Mouse (Mus musculus) hindbrain, embryonic 14.5 days (tissue): ENCODE measurements at regions not wholly inside any gene's neighbourhood (a gene's known extent, or its start where the extent isn't known, plus 50 kb on each side); places are given as distances from the start of the nearest gene placed in this dataset.

Experiments used
- ATAC-seq: fragments of 200-750 bp; cut with Nextera tagmentation; 2 replicates; pipeline ENCODE4 v1.8.0; 2017; ENCODE audit warnings: moderate number of reproducible peaks, mild to moderate bottlenecking, moderate TSS enrichment, moderate library complexity; ENCODE audit not compliant: low FRiP score
- DNase-seq: peaks from one replicate; pipeline ENCODE4 v3.0.0-alpha.2; 2015; ENCODE audit warnings: low spot score
- H3K27ac ChIP-seq: fragments of 300-500 bp; sonication (generic); 2 replicates; pipeline ENCODE4 v1.5.1; 2014; ENCODE audit warnings: mild to moderate bottlenecking, moderate library complexity
- H3K27me3 ChIP-seq: fragments of 300-500 bp; sonication (generic); 2 replicates; pipeline ENCODE4 v1.6.1; 2014; ENCODE audit warnings: mild to moderate bottlenecking, low read length, mixed read lengths; ENCODE audit not compliant: control insufficient read depth, insufficient read depth
- H3K36me3 ChIP-seq: fragments of 300-500 bp; sonication (generic); replicated peaks from 2 replicates; pipeline ENCODE4 v1.6.1; 2014; ENCODE audit not compliant: control insufficient read depth, insufficient read depth
- H3K4me1 ChIP-seq: fragments of 300-500 bp; sonication (generic); replicated peaks from 2 replicates; pipeline ENCODE4 v1.6.1; 2014; ENCODE audit warnings: antibody characterized with exemption, low read length, mixed read lengths; ENCODE audit not compliant: control insufficient read depth, insufficient read depth
- H3K4me2 ChIP-seq: fragments of 300-500 bp; sonication (generic); replicated peaks from 2 replicates; pipeline ENCODE4 v1.6.1; 2014; ENCODE audit warnings: mild to moderate bottlenecking, moderate library complexity
- H3K4me3 ChIP-seq: fragments of 300-500 bp; sonication (generic); replicated peaks from 2 replicates; pipeline ENCODE4 v1.5.1; 2014; ENCODE audit warnings: mild to moderate bottlenecking, low read length
- H3K9ac ChIP-seq: fragments of 300-500 bp; sonication (generic); 2 replicates; pipeline ENCODE4 v1.6.1; 2014
- H3K9me3 ChIP-seq: fragments of 300-500 bp; sonication (generic); 2 replicates; pipeline ENCODE4 v1.6.1; 2016; ENCODE audit warnings: low read length; ENCODE audit not compliant: control insufficient read depth
- WGBS: fragments of 180-500 bp; shearing (Covaris S2); extraction: QIAGEN DNeasy Blood & Tissue Kit; methylation state at CpG from one replicate; pipeline ENCODE4 v1.1.7; 2014; 5-methylcytosine and 5-hydroxymethylcytosine counted together

GRCm38 (mm10) chr12:26060378-26060777 lies 354.7 kb downstream of the Rnf144a start:
- ATAC-seq (no peak), DNase-seq (no peak)
- Histone ChIP-seq H3K27me3 (no peaks in the 10 kb centered on the region), H3K4me3 (no peak overlapping the region), H3K27ac (no peak overlapping the region), H3K9me3 (no peaks in the 10 kb centered on the region), H3K4me1 (no peaks in the 10 kb centered on the region), H3K36me3 (no peaks in the 10 kb centered on the region), H3K9ac (no peak overlapping the region), H3K4me2 (no peak overlapping the region)
- WGBS, result 47% methylated on average over 3 of the region's 3 CpGs

GRCm38 (mm10) chr12:26059090-26059489 lies 356.0 kb downstream of the Rnf144a start:
- ATAC-seq (no peak), DNase-seq (no peak)
- H3K9ac ChIP-seq, result no peak overlapping the region
- H3K4me2 ChIP-seq, result no peak overlapping the region
- no peaks in the 10 kb centered on the region for H3K27me3 ChIP-seq
- no peak overlapping the region for H3K4me3 ChIP-seq
- no peaks in the 10 kb centered on the region for H3K9me3 ChIP-seq
- no peak overlapping the region for H3K27ac ChIP-seq
- WGBS, result 97% methylated on average over 4 of the region's 4 CpGs
- H3K36me3 ChIP-seq, result no peaks in the 10 kb centered on the region
- H3K4me1 ChIP-seq, result no peaks in the 10 kb centered on the region

- no peak overlapping the region for H3K9ac ChIP-seq
- no peak overlapping the region for H3K4me3 ChIP-seq
- H3K27me3 ChIP-seq, result no peaks in the 10 kb centered on the region
- H3K36me3 ChIP-seq, result no peaks in the 10 kb centered on the region
- WGBS, result 82% methylated on average over 9 of the region's 9 CpGs
- no peak overlapping the region for H3K27ac ChIP-seq
- no peaks in the 10 kb centered on the region for H3K9me3 ChIP-seq
- DNase-seq (no peak), ATAC-seq (no peak)
- H3K4me1 ChIP-seq, result no peaks in the 10 kb centered on the region
- no peak overlapping the region for H3K4me2 ChIP-seq
Observed at GRCm38 (mm10) chr12:26057491-26058054, 357.5 kb downstream of the Rnf144a start.

- DNase-seq (no peak), ATAC-seq (no peak)
- H3K27me3 ChIP-seq, result no peaks in the 10 kb centered on the region
- H3K36me3 ChIP-seq, result no peaks in the 10 kb centered on the region
- H3K27ac ChIP-seq, result no peak overlapping the region
- H3K9ac ChIP-seq, result no peak overlapping the region
- WGBS, result 84% methylated on average over 6 of the region's 6 CpGs
- no peaks in the 10 kb centered on the region for H3K9me3 ChIP-seq
- no peak overlapping the region for H3K4me3 ChIP-seq
- no peak overlapping the region for H3K4me2 ChIP-seq
- no peaks in the 10 kb centered on the region for H3K4me1 ChIP-seq
Observed at GRCm38 (mm10) chr12:26046991-26047390, 368.1 kb downstream of the Rnf144a start.

- no peaks in the 10 kb centered on the region for H3K27me3 ChIP-seq
- no peak overlapping the region for H3K9ac ChIP-seq
- H3K4me1 ChIP-seq, result no peaks in the 10 kb centered on the region
- ATAC-seq, result no peak
- H3K4me3 ChIP-seq, result no peak overlapping the region
- H3K27ac ChIP-seq, result no peak overlapping the region
- no peaks in the 10 kb centered on the region for H3K9me3 ChIP-seq
- H3K36me3 ChIP-seq, result no peaks in the 10 kb centered on the region
- no peak for DNase-seq
- no peak overlapping the region for H3K4me2 ChIP-seq
- 95% methylated on average over 1 of the region's 1 CpGs for WGBS
Observed at GRCm38 (mm10) chr12:26045321-26045720, 369.7 kb downstream of the Rnf144a start.

GRCm38 (mm10) chr12:26012951-26013350 lies 402.1 kb downstream of the Rnf144a start:
- ATAC-seq, result no peak
- 80% methylated on average over 5 of the region's 5 CpGs for WGBS
- Histone ChIP-seq H3K4me2 (no peak overlapping the region), H3K4me1 (no peaks in the 10 kb centered on the region), H3K9ac (no peak overlapping the region), H3K27ac (no peak overlapping the region), H3K27me3 (no peaks in the 10 kb centered on the region), H3K4me3 (no peak overlapping the region), H3K9me3 (no peaks in the 10 kb centered on the region), H3K36me3 (no peaks in the 10 kb centered on the region)
- DNase-seq, result no peak

- DNase-seq (no peak), ATAC-seq (no peak)
- no peaks in the 10 kb centered on the region for H3K4me1 ChIP-seq
- H3K4me2 ChIP-seq, result no peak overlapping the region
- no peaks in the 10 kb centered on the region for H3K27me3 ChIP-seq
- H3K9me3 ChIP-seq, result no peaks in the 10 kb centered on the region
- H3K36me3 ChIP-seq, result no peaks in the 10 kb centered on the region
- 90% methylated on average over 4 of the region's 4 CpGs for WGBS
- H3K27ac ChIP-seq, result no peak overlapping the region
- no peak overlapping the region for H3K9ac ChIP-seq
- no peak overlapping the region for H3K4me3 ChIP-seq
Observed at GRCm38 (mm10) chr12:25994063-25994462, 421.0 kb downstream of the Rnf144a start.

GRCm38 (mm10) chr12:25991801-25992525 lies 423.1 kb downstream of the Rnf144a start:
- WGBS, result 84% methylated on average over 6 of the region's 6 CpGs
- no peak for ATAC-seq

GRCm38 (mm10) chr12:25982545-25982944 lies 432.5 kb downstream of the Rnf144a start:
- ATAC-seq (no peak), DNase-seq (no peak)
- no peaks in the 10 kb centered on the region for H3K9me3 ChIP-seq
- no peak overlapping the region for H3K27ac ChIP-seq
- H3K4me1 ChIP-seq, result no peaks in the 10 kb centered on the region
- no peaks in the 10 kb centered on the region for H3K27me3 ChIP-seq
- no peak overlapping the region for H3K9ac ChIP-seq
- no peak overlapping the region for H3K4me2 ChIP-seq
- 93% methylated on average over 4 of the region's 4 CpGs for WGBS
- no peak overlapping the region for H3K4me3 ChIP-seq
- H3K36me3 ChIP-seq, result no peaks in the 10 kb centered on the region

More at GRCm38 (mm10) chr12:25991801-25992525, 423.1 kb downstream of the Rnf144a start:
- H3K4me1 ChIP-seq, result no peaks in the 10 kb centered on the region
- H3K27ac ChIP-seq, result no peak overlapping the region
- H3K4me3 ChIP-seq, result no peak overlapping the region
- H3K27me3 ChIP-seq, result no peaks in the 10 kb centered on the region
- DNase-seq, result no peak
- no peaks in the 10 kb centered on the region for H3K36me3 ChIP-seq
- no peaks in the 10 kb centered on the region for H3K9me3 ChIP-seq
- no peak overlapping the region for H3K9ac ChIP-seq
- H3K4me2 ChIP-seq, result no peak overlapping the region
